Mouse (Mus musculus) CH12.LX (cell line): ENCODE measurements around the gene Six1. TPM values are rescaled to one million over a fixed set of nuclear protein-coding genes. Genes with fewer than 3 reads are reported as not detected.

ENCODE experiments used
- DNase-seq: peaks from one replicate; pipeline ENCODE4 v3.0.0-alpha.2; 2013; ENCODE audit errors: extremely low read depth
- H3K27ac ChIP-seq: 2 replicates; pipeline ENCODE4 v1.5.1; 2012; ENCODE audit warnings: low read depth, mild to moderate bottlenecking, control low read depth, moderate library complexity; ENCODE audit not compliant: insufficient read depth
- H3K27me3 ChIP-seq: replicated peaks from 2 replicates; pipeline ENCODE3; 2012; ENCODE audit warnings: inconsistent platforms
- H3K36me3 ChIP-seq, 2 experiments: replicated peaks in 1 of 2; 2 replicates each; pipeline versions ENCODE3 to v1.6.1; 2012; ENCODE audit warnings: inconsistent platforms in 1 of 2, low read length in 1 of 2, mild to moderate bottlenecking in 1 of 2, mixed read lengths in 1 of 2, moderate library complexity in 1 of 2; ENCODE audit not compliant: control insufficient read depth in 1 of 2, insufficient read depth in 1 of 2
- H3K4me1 ChIP-seq, 2 experiments: 2 replicates each; pipeline ENCODE4 v1.6.1; 2012; ENCODE audit warnings: inconsistent platforms in 1 of 2, moderate library complexity in 1 of 2; ENCODE audit not compliant: insufficient read depth in 2 of 2, control insufficient read depth in 1 of 2
- H3K4me2 ChIP-seq: 2 replicates; pipeline ENCODE4 v1.6.1; 2012; ENCODE audit warnings: low read depth, mild to moderate bottlenecking, control low read depth; ENCODE audit not compliant: poor library complexity, insufficient read depth, severe bottlenecking
- H3K4me3 ChIP-seq, 3 experiments: fragments of 150-350 bp in 1 of 3; sonication (generic) in 1 of 3; replicated peaks in 1 of 3; 2 replicates each; pipeline versions ENCODE3 to v1.5.1; 2011 to 2012; ENCODE audit warnings: low read depth in 2 of 3, low read length in 2 of 3, mild to moderate bottlenecking in 2 of 3, moderate library complexity in 2 of 3, control low read depth in 1 of 3, improper control_type of control experiment in 1 of 3, inconsistent platforms in 1 of 3, mixed read lengths in 1 of 3; ENCODE audit not compliant: poor library complexity in 1 of 3
- H3K79me2 ChIP-seq: replicated peaks from 2 replicates; pipeline ENCODE4 v1.6.1; 2012; ENCODE audit warnings: mild to moderate bottlenecking, moderate library complexity; ENCODE audit not compliant: control insufficient read depth, poor library complexity, insufficient read depth, severe bottlenecking; ENCODE audit errors: extremely low read depth
- H3K9ac ChIP-seq: 2 replicates; pipeline ENCODE4 v1.6.1; 2012; ENCODE audit warnings: low read depth, mild to moderate bottlenecking, control low read depth, moderate library complexity; ENCODE audit not compliant: insufficient read depth
- H3K9me3 ChIP-seq: replicated peaks from 2 replicates; pipeline ENCODE3; 2012; ENCODE audit warnings: low read length, inconsistent platforms, mixed read lengths
- BHLHE40 ChIP-seq: IDR thresholded peaks from 2 replicates; pipeline ENCODE4 v1.6.1; 2011; ENCODE audit warnings: mild to moderate bottlenecking, low read depth, low read length, improper control_type of control experiment
- CTCF ChIP-seq, 2 experiments: IDR thresholded peaks in 1 of 2; conservative IDR thresholded peaks in 1 of 2; 2 replicates each; pipeline ENCODE4 v1.5.1; 2011 to 2012; ENCODE audit warnings: low read depth in 2 of 2, low read length in 2 of 2, improper control_type of control experiment in 1 of 2, inconsistent platforms in 1 of 2, mild to moderate bottlenecking in 1 of 2, moderate library complexity in 1 of 2
- EP300 ChIP-seq: IDR thresholded peaks from 2 replicates; pipeline ENCODE4 v1.6.1; 2011; ENCODE audit warnings: low read length, improper control_type of control experiment
- ETS1 ChIP-seq: conservative IDR thresholded peaks from 2 replicates; pipeline ENCODE4 v1.6.1; 2012; ENCODE audit warnings: low read depth, mild to moderate bottlenecking, inconsistent platforms, low read length, improper control_type of control experiment, moderate library complexity
- HCFC1 ChIP-seq: IDR thresholded peaks from 2 replicates; pipeline ENCODE4 v1.6.1; 2012; ENCODE audit warnings: low read depth, mild to moderate bottlenecking, inconsistent platforms, low read length, improper control_type of control experiment
- IRF4 ChIP-seq: IDR thresholded peaks from 2 replicates; pipeline ENCODE4 v1.6.1; 2014; ENCODE audit warnings: low read depth, mild to moderate bottlenecking, inconsistent platforms, low read length, improper control_type of control experiment
- MAFK ChIP-seq: IDR thresholded peaks from 2 replicates; pipeline ENCODE4 v1.6.1; 2011; ENCODE audit warnings: low read length, improper control_type of control experiment; ENCODE audit not compliant: insufficient replicate concordance
- MAX ChIP-seq: IDR thresholded peaks from 2 replicates; pipeline ENCODE4 v1.6.1; 2011; ENCODE audit warnings: low read length, improper control_type of control experiment
- MAZ ChIP-seq: IDR thresholded peaks from 2 replicates; pipeline ENCODE4 v1.6.1; 2012; ENCODE audit warnings: low read depth, mild to moderate bottlenecking, inconsistent platforms, low read length, improper control_type of control experiment, moderate library complexity
- MEF2A ChIP-seq: IDR thresholded peaks from 2 replicates; pipeline ENCODE4 v1.6.1; 2014; ENCODE audit warnings: low read depth, mild to moderate bottlenecking, inconsistent platforms, low read length, improper control_type of control experiment, borderline replicate concordance
- MXI1 ChIP-seq: IDR thresholded peaks from 2 replicates; pipeline ENCODE4 v1.6.1; 2011; ENCODE audit warnings: mild to moderate bottlenecking, low read depth, low read length, improper control_type of control experiment
- NRF1 ChIP-seq: IDR thresholded peaks from 2 replicates; pipeline ENCODE4 v1.6.1; 2014; ENCODE audit warnings: low read depth, mild to moderate bottlenecking, inconsistent platforms, low read length, improper control_type of control experiment, moderate library complexity
- POLR2AphosphoS2 ChIP-seq: IDR thresholded peaks from 2 replicates; pipeline ENCODE4 v1.6.1; 2011; ENCODE audit warnings: low read depth, low read length, improper control_type of control experiment
- RAD21 ChIP-seq: IDR thresholded peaks from 2 replicates; pipeline ENCODE4 v1.6.1; 2011; ENCODE audit warnings: low read depth, mild to moderate bottlenecking, low read length, improper control_type of control experiment, moderate library complexity
- RCOR1 ChIP-seq: conservative IDR thresholded peaks from 2 replicates; pipeline ENCODE4 v1.6.1; 2012; ENCODE audit warnings: low read depth, mild to moderate bottlenecking, inconsistent platforms, low read length, improper control_type of control experiment
- TCF12 ChIP-seq: IDR thresholded peaks from 2 replicates; pipeline ENCODE4 v1.6.1; 2014; ENCODE audit warnings: low read depth, mild to moderate bottlenecking, inconsistent platforms, low read length, improper control_type of control experiment
- UBTF ChIP-seq: IDR thresholded peaks from 2 replicates; pipeline ENCODE4 v1.6.1; 2012; ENCODE audit warnings: low read depth, mild to moderate bottlenecking, inconsistent platforms, low read length, improper control_type of control experiment, moderate library complexity
- ZMIZ1 ChIP-seq: IDR thresholded peaks from 2 replicates; pipeline ENCODE4 v1.6.1; 2012; ENCODE audit warnings: low read depth, mild to moderate bottlenecking, inconsistent platforms, low read length, improper control_type of control experiment
- dilution Hi-C: fragments of 300-500 bp; cut with MboI; formaldehyde crosslinking; loops from 2 replicates; pipeline ENCODE4 v1.14.3; 2020; ENCODE audit warnings: low sequenced_read_pairs; ENCODE audit not compliant: extremely low pct_unique_long_range_greater_than_20kb, extremely low pct_ligation_motif_present
- in situ Hi-C: fragments of 300-500 bp; cut with MboI; formaldehyde crosslinking; loops from 3 replicates; pipeline ENCODE4 v1.14.3; 2019; ENCODE audit warnings: low sequenced_read_pairs, low pct_ligation_motif_present, low pct_unique_long_range_greater_than_20kb, mixed read lengths
- polyA plus RNA-seq: library from polyadenylated mRNA; unstranded; fragments of >175 nt; gene quantifications from 2 replicates; pipeline ENCODE4 v1.2.1, GENCODE M21; 2012; ENCODE audit warnings: low read depth; ENCODE audit not compliant: insufficient read length
- total RNA-seq, 2 experiments: library from RNA; depleted of rRNA; stranded (reverse); fragments of 300-350 nt in 1 of 2; fragments of >200 nt in 1 of 2; gene quantifications; 2 replicates each; pipeline ENCODE4 v1.2.3; 2012 to 2014

The Six1 gene
- total and polyA plus RNA-seq, 3 experiments: 7.9 to 16.5 (median 9.5) TPM

GRCm38 (mm10) chr12:73094605-73095004 lies 40.9 kb upstream of the Six1 start:
- H3K4me1 ChIP-seq: peaks cover 0 to 5% of the 10 kb centered on the region in 2 experiments; a peak in 1 of 4 replicates
- H3K4me2 ChIP-seq: no peak overlapping the region
- dilution Hi-C loops (no loop called here), in situ Hi-C loops (no loop called here)
- H3K27me3 ChIP-seq: no peaks in the 10 kb centered on the region
- H3K27ac ChIP-seq: no peak overlapping the region
- no peak overlapping the region for H3K9ac ChIP-seq
- no peaks in the 10 kb centered on the region for H3K79me2 ChIP-seq
- DNase-seq: no peak
- peaks cover 0 to 1% of the 10 kb centered on the region in 2 experiments for H3K36me3 ChIP-seq
- 0 out of 2 replicates have a peak, but pooled peaks have one; percentile 13 for TF ChIP-seq MAFK
- no peak for TF ChIP-seq ZMIZ1
- no peak for TF ChIP-seq ETS1
- TF ChIP-seq UBTF: no peak
- no peaks in the 10 kb centered on the region for H3K9me3 ChIP-seq
- no peak overlapping the region for H3K4me3 ChIP-seq

- Histone ChIP-seq H3K4me2 (no peak overlapping the region), H3K36me3 (no peaks in the 10 kb centered on the region), H3K4me1 (peaks cover 0 to 5% of the 10 kb centered on the region in 2 experiments; a peak in 1 of 4 replicates), H3K27me3 (no peaks in the 10 kb centered on the region), H3K4me3 (no peak overlapping the region), H3K79me2 (no peaks in the 10 kb centered on the region), H3K9ac (no peak overlapping the region), H3K27ac (no peak overlapping the region), H3K9me3 (no peaks in the 10 kb centered on the region)
- no peak for DNase-seq
- TF ChIP-seq EP300: no peak
- TF ChIP-seq CTCF (conservative IDR thresholded peaks at IDR 0.05 in 1 of 2, IDR thresholded peaks at IDR 0.05 in 1 of 2; ENCODE audit: low read depth in 2 of 2, low read length in 2 of 2): no peak
- no peak for TF ChIP-seq NRF1
- no peak for TF ChIP-seq HCFC1
- no peak for TF ChIP-seq MAZ
- no peak for TF ChIP-seq IRF4
- no peak for TF ChIP-seq MXI1
- TF ChIP-seq ETS1: no peak
- TF ChIP-seq MAX: no peak
- TF ChIP-seq RAD21: no peak
- TF ChIP-seq BHLHE40: no peak
- TF ChIP-seq POLR2AphosphoS2: no peak
- no peak for TF ChIP-seq MEF2A
- no peak for TF ChIP-seq RCOR1
- no peak for TF ChIP-seq TCF12
- dilution Hi-C loops (no loop called here), in situ Hi-C loops (no loop called here)
Observed at GRCm38 (mm10) chr12:73094189-73094588, 40.5 kb upstream of the Six1 start.
